Mouse (Mus musculus) limb, embryonic 12.5 days (tissue): ENCODE measurements around the gene Unc13d. TPM values are rescaled to one million over a fixed set of nuclear protein-coding genes. Genes with fewer than 3 reads are reported as not detected.

Source experiments
- ATAC-seq: fragments of 200-750 bp; cut with Nextera tagmentation; 2 replicates; pipeline ENCODE4 v1.8.0; 2017; ENCODE audit warnings: low read depth, moderate TSS enrichment; ENCODE audit not compliant: insufficient number of reproducible peaks, insufficient read depth, low FRiP score, low TSS enrichment
- H3K27ac ChIP-seq: fragments of 300-500 bp; sonication (generic); 2 replicates; pipeline ENCODE4 v1.5.1; 2016; ENCODE audit warnings: mild to moderate bottlenecking, moderate library complexity
- H3K27me3 ChIP-seq: fragments of 300-500 bp; sonication (generic); 2 replicates; pipeline ENCODE4 v1.6.1; 2016; ENCODE audit warnings: mild to moderate bottlenecking, moderate library complexity
- H3K36me3 ChIP-seq: fragments of 300-500 bp; sonication (generic); 2 replicates; pipeline ENCODE4 v1.6.1; 2016; ENCODE audit warnings: mild to moderate bottlenecking, moderate library complexity
- H3K4me1 ChIP-seq: fragments of 300-500 bp; sonication (generic); replicated peaks from 2 replicates; pipeline ENCODE4 v1.6.1; 2016
- H3K4me2 ChIP-seq: fragments of 300-500 bp; sonication (generic); 2 replicates; pipeline ENCODE4 v1.6.1; 2016; ENCODE audit warnings: mild to moderate bottlenecking, moderate library complexity
- H3K4me3 ChIP-seq: fragments of 300-500 bp; sonication (generic); replicated peaks from 2 replicates; pipeline ENCODE4 v1.5.1; 2016; ENCODE audit warnings: mild to moderate bottlenecking
- H3K9ac ChIP-seq: fragments of 300-500 bp; sonication (generic); replicated peaks from 2 replicates; pipeline ENCODE4 v1.6.1; 2016; ENCODE audit warnings: mild to moderate bottlenecking, moderate library complexity
- H3K9me3 ChIP-seq: fragments of 300-500 bp; sonication (generic); 2 replicates; pipeline ENCODE4 v1.6.1; 2016; ENCODE audit warnings: mild to moderate bottlenecking, moderate library complexity
- WGBS: fragments of 180-500 bp; shearing (Covaris S2); methylation state at CpG from one replicate; pipeline ENCODE4 v1.1.7; 2016; 5-methylcytosine and 5-hydroxymethylcytosine counted together
- polyA plus RNA-seq: library from polyadenylated mRNA; unstranded; fragments of >200 nt; fragmentation: Nextera tagmentation; extraction: Ambion mirVana; gene quantifications from 2 replicates; pipeline ENCODE4 v1.2.1, GENCODE M21; 2016

Gene Unc13d
- polyA plus RNA-seq, 1 experiment from 2014 or later: 1.4 TPM

DNA sequence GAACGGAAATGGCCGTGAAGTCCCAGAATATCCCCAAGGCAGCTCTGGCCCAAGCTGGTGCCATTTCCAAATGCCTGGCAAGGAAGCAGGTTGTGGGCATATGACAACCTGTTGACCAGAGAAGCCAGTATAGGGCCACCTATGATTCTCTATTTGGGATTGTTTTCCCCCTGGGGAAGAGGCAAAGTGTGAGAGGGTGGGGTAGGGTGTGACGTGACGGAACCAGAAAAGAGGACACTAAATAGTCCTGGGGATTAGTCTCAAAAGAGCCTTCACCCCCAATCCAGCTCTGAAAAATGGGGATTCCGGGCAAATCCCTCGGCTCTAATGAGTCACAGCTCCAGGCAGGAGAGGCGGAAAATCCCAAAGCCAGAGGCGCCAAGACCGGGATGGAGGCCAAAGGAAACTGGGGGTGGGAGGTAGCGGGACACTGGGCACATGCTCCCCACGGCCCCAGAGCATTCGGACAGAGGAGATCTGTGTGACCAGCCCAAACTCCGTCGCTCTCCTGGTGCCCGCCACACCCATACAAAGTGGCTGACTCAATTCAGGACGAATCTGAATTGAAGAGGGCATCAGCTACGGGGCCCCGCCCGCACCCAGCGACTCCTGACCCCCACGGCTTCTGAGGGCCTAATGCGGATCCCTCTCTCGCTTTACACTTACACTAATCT is 30.8 kb upstream of the Unc13d start:
- H3K4me2 ChIP-seq: peak overlapping the region; percentile 61
- H3K4me1 ChIP-seq: peaks cover 58% of the 10 kb centered on the region
- no peaks in the 10 kb centered on the region for H3K36me3 ChIP-seq
- peak overlapping the region; percentile 44 for H3K4me3 ChIP-seq
- WGBS: 6% methylated on average over 23 of the region's 23 CpGs
- no peak overlapping the region for H3K27ac ChIP-seq
- no peak for ATAC-seq
- H3K27me3 ChIP-seq: peaks cover 78% of the 10 kb centered on the region
- 0 out of 2 replicates have a peak overlapping the region, but pooled peaks have one; percentile 18 for H3K9ac ChIP-seq
- H3K9me3 ChIP-seq: no peaks in the 10 kb centered on the region

DNA sequence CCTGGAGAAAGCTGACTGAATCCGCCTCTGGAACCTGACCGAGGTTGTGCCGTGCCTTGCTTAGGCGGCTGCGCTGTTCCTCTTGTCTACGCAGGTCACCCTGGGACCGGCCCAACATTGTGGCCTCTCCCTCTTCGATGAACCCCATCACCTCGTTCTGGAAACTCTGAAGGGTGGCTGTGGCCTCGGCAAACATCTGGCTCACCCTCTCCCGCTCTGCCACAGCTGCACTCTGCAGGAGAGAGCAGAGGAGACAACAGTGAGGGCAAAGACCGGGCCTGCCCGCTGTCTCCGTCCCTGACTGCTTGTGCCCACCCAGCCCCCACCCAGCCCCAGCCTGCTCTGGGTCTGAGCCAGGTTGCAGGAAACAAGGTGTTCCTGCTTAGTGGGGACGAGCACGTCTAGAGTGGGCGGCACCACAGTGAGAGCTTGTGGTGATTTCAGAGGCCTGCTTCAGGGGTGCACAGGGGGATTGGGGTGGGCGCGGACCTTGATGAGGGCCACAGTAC is 30.1 kb upstream of the Unc13d start:
- 7% methylated on average over 19 of the region's 19 CpGs for WGBS
- no peak overlapping the region for H3K9ac ChIP-seq
- no peak for ATAC-seq
- no peaks in the 10 kb centered on the region for H3K9me3 ChIP-seq
- peaks cover 73% of the 10 kb centered on the region for H3K27me3 ChIP-seq
- peak overlapping the region; percentile 61 for H3K4me2 ChIP-seq
- no peak overlapping the region for H3K27ac ChIP-seq
- no peaks in the 10 kb centered on the region for H3K36me3 ChIP-seq
- H3K4me1 ChIP-seq: peaks cover 64% of the 10 kb centered on the region
- H3K4me3 ChIP-seq: peak overlapping the region; percentile 44; the same call in 1 of the 2 replicates

DNA sequence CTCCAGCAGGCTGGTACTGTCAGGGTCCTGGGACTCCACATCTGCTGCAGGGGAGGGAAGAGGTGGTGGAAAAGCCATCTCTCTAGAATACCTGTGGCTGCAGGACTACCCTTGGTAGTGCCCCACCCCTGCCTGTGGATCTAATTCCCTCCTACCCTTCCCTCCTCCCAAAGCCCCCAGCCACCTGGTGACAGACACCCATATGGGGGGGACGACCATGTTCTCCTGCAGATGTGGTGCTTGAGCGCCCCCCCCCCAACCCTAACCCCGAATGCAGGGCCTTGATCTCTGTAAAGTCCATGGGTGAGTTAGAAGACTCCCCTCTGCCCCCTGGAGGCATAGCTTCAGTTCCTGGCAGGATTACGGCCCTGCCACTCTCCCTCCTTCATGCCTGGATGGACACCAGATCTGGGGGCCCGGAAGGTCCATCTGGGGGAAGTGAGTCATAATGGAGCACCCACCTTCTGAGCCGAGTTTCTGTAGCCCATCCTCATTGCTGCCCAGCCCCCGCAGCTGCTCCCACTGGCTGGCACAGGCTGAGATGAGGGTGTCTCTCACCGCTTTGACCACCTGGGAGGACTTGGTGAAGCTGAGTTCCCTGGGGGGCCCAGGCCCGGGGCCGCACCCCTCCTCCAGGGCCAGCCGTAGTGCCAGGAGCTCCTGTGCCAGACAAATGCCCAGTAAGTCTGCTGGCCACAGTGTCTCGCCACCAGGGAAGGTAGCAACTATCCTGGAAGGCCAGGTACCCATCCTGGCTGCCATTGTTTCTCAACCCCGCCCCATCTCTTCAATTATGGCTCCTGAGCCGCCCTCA is 29.4 kb upstream of the Unc13d start:
- 25% methylated on average over 14 of the region's 14 CpGs for WGBS
- Histone ChIP-seq H3K4me2 (peak overlapping the region; percentile 61), H3K4me3 (peak overlapping the region; percentile 11; the same call in 1 of the 2 replicates)

DNA sequence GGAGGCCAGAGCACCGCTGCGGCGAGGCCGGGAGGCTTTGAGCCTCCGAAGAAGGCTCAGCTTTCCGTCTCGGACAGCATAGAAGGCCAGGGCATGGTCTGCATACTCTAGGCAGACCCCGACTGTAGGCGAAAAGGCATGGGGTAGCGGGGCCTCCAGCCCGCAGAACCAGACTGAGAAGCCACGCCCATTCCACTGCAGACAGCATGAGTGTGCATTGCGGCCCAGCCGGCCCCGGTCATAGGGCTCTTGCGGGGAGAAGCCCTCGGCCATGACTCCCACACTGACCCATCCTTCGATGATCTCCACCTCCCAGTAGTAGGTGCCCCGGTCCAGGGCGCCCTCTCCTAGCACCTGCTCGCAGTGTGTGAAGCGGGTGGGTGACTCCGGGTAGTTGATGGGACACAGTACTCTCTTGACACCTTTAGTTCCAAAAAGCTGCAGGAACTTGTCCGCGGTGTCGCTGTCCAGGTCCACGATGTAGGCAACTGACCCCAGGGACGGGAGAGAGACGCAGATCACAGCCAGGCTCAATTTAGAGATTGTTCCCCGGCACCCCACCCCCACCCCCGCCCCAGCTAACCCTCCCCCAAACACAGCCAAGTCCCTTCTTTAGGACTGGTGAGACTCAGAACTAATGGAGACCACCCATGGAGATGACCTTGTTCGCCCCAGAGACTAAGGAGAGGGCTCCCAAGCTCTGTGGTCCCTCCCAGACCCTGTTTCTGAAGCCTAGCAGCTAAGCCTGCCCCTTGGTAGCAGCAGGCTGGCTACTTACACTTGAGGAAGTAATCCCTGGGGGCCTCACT is 28.6 kb upstream of the Unc13d start:
- Histone ChIP-seq H3K9ac (0 out of 2 replicates have a peak overlapping the region, but pooled peaks have one; percentile 18), H3K27me3 (peaks cover 63% of the 10 kb centered on the region), H3K36me3 (no peaks in the 10 kb centered on the region), H3K4me3 (peak overlapping the region; percentile 11; the same call in 1 of the 2 replicates), H3K4me2 (peak overlapping the region; percentile 61), H3K9me3 (no peaks in the 10 kb centered on the region), H3K27ac (no peak overlapping the region), H3K4me1 (peaks cover 76% of the 10 kb centered on the region)
- WGBS: 21% methylated on average over 32 of the region's 32 CpGs
- peak; percentile 20; the same call in 1 of the 2 replicates for ATAC-seq

More for the DNA sequence above, 29.4 kb upstream of the Unc13d start:
- ATAC-seq: no peak
- peaks cover 68% of the 10 kb centered on the region for H3K4me1 ChIP-seq
- H3K27me3 ChIP-seq: peaks cover 71% of the 10 kb centered on the region
- no peaks in the 10 kb centered on the region for H3K36me3 ChIP-seq
- no peak overlapping the region for H3K9ac ChIP-seq
- H3K27ac ChIP-seq: no peak overlapping the region
- H3K9me3 ChIP-seq: no peaks in the 10 kb centered on the region

DNA sequence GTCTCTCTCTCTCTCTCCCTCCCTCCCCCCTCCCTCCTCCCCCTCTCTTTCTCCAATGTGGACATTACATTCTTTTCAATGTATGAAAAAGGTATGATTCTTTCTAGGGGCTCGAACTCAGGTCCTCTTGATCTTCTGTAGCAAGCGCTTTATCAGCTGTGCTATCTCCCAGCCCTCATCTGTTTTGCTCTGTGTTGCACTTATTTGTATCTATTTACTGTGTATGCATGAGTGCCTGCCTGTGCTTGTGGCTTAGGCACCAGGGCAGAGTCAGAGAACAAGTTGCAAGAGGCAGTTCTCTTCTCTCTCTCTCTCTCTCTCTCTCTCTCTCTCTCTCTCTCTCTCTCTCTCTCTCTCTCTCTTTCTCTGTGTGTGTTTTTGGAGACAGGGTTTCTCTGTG is 27.3 kb upstream of the Unc13d start:
- no peak overlapping the region for H3K4me3 ChIP-seq
- H3K27ac ChIP-seq: no peak overlapping the region
- no peaks in the 10 kb centered on the region for H3K36me3 ChIP-seq
- H3K4me1 ChIP-seq: peaks cover 82% of the 10 kb centered on the region
- ATAC-seq: no peak
- no peak overlapping the region for H3K9ac ChIP-seq
- peaks cover 50% of the 10 kb centered on the region for H3K27me3 ChIP-seq
- H3K4me2 ChIP-seq: no peak overlapping the region
- no peaks in the 10 kb centered on the region for H3K9me3 ChIP-seq
- WGBS: 85% methylated on average over 2 of the region's 2 CpGs

DNA sequence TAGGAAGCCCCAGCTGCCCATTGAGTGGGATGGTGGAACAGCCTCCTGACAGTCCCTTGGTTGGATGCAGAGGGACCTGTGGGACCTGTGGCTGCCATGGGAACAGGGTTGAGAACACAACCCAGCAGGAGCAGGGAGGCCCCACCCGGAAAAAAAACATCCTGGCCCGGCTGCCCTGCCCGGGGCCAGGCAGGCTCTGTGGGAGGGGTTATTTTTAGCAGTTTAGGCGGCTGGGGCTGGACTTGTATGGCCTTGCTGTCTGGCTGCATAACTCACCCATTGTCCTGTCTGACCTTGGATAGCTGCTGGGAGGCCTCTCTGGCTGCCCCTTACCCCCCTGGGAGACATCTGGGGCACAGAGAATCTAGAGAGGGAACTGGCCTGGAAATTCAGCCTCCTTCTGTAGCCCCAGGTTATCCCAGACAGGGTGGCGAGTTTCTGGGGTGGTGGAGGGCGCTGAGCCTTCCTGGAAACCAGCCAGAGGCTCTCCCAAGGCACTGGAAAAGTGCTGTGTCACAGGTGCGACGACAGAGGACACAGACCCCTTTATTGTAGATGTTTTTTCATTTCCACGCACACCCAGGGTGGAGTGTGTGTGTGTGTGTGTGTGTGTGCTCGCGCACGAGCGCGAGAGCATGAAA is 26.4 kb upstream of the Unc13d start:
- Histone ChIP-seq H3K9ac (peak overlapping the region; percentile 19; the same call in 1 of the 2 replicates), H3K4me2 (peak overlapping the region; percentile 31), H3K36me3 (no peaks in the 10 kb centered on the region), H3K4me1 (peaks cover 72% of the 10 kb centered on the region), H3K4me3 (no peak overlapping the region), H3K27me3 (peaks cover 41% of the 10 kb centered on the region), H3K9me3 (no peaks in the 10 kb centered on the region), H3K27ac (peak overlapping the region; percentile 83)
- peak; percentile 27; the same call in 1 of the 2 replicates for ATAC-seq
- 41% methylated on average over 14 of the region's 14 CpGs for WGBS

DNA sequence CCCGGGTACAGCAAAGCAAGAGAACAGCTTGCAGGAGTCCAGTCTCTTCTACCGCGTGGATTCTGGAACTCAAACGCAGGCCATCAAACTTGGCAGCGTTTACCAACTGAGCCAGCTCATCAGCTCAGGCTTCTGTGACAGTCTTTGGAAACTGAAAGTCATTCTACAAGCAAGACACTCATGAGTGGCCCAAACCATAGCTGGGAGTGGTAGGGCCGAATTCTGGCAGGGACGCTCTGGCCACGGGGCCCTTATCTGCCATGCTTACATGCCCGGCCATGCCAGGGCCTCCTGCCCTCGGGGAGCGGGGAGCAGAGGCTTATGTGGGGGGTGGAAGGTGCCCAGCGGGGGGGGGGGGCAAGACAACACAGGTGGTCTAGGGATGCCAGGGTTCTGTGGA is 25.8 kb upstream of the Unc13d start:
- H3K4me3 ChIP-seq: no peak overlapping the region

DNA sequence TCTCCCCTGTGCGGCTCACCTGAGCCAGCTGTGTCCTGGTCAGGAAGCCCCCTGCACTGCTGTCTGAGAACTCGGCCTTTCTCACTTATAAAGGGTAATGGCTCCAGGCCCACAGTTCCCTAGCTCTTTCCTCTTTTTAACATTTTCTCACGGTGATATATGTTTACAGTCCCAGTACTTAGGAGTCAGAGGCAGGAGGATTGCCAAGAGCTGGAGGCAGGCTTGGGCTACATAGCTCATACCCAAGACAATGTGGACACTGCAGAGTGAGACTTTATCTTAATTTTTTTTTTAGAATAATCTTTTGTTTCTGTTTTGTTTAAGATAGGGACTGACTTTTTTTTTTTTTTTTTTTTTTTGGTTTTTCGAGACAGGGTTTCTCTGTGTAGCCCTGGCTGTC is 24.7 kb upstream of the Unc13d start:
- WGBS: 57% methylated on average over 3 of the region's 4 CpGs
- Histone ChIP-seq H3K27me3 (peaks cover 24% of the 10 kb centered on the region), H3K36me3 (no peaks in the 10 kb centered on the region), H3K9ac (no peak overlapping the region), H3K4me3 (no peak overlapping the region), H3K9me3 (no peaks in the 10 kb centered on the region), H3K4me1 (peaks cover 57% of the 10 kb centered on the region), H3K27ac (peak overlapping the region; percentile 87), H3K4me2 (no peak overlapping the region)
- no peak for ATAC-seq

More for the DNA sequence above, 25.8 kb upstream of the Unc13d start:
- peaks cover 35% of the 10 kb centered on the region for H3K27me3 ChIP-seq
- no peak overlapping the region; the same call in 1 of the 2 replicates for H3K9ac ChIP-seq
- H3K9me3 ChIP-seq: no peaks in the 10 kb centered on the region
- 0 out of 2 replicates have a peak overlapping the region, but pooled peaks have one; percentile 31 for H3K4me2 ChIP-seq
- 79% methylated on average over 12 of the region's 12 CpGs for WGBS
- peak overlapping the region; percentile 83 for H3K27ac ChIP-seq
- H3K36me3 ChIP-seq: no peaks in the 10 kb centered on the region
- H3K4me1 ChIP-seq: peaks cover 67% of the 10 kb centered on the region
- no peak for ATAC-seq

DNA sequence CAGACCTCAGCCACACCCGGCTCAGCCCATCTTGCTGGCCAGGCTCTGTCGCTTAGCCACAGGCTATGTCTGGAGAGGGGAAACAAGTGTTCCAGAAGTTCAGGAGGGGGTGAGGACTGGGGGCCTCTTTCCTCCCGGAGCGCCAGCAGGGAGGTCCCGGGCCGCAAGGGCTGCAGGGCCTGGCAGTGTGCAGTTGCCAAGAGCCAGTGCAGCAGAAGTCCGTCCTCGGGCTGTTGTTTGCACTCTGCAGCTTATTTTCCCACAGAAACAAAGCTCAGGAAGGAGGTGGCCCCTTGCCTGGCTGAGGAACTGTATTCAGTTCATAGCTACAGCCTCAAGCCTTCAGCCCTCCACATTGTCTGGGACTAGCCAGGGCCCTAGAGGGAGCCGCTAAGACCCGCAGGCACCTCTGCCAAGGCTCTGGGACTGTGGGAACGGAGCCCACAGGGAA is 24.2 kb upstream of the Unc13d start:
- Histone ChIP-seq H3K4me2 (no peak overlapping the region), H3K4me3 (no peak overlapping the region), H3K9me3 (peaks cover 2% of the 10 kb centered on the region; the same call in 1 of the 2 replicates), H3K27ac (peak overlapping the region; percentile 87), H3K27me3 (peaks cover 19% of the 10 kb centered on the region), H3K4me1 (peaks cover 52% of the 10 kb centered on the region), H3K36me3 (no peaks in the 10 kb centered on the region), H3K9ac (peak overlapping the region; percentile 42)
- WGBS: 49% methylated on average over 11 of the region's 11 CpGs
- no peak for ATAC-seq

DNA sequence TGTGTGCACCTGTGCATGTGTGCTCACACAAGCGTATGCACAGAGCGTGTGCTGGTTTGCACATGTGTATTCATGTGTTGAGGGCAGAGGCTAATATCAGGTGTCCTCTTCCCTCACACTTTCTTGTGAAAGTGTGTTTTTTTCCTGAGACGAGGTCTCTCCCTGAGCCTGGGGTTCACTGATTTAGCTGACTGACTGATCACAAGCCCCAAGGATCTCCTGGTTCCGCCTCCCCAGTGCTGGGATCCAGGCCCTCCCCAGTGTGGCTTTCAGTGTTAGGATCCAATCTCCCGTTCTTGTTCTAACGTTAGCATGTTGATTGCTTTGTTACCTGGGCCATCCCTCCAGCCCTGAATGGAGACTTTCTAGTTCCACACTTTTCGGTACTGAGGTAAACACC is 23.1 kb upstream of the Unc13d start:
- no peak overlapping the region for H3K9ac ChIP-seq
- ATAC-seq: no peak
- 81% methylated on average over 7 of the region's 7 CpGs for WGBS

More for the DNA sequence above, 23.1 kb upstream of the Unc13d start:
- Histone ChIP-seq H3K27me3 (peaks cover 8% of the 10 kb centered on the region), H3K36me3 (no peaks in the 10 kb centered on the region), H3K4me2 (no peak overlapping the region), H3K4me1 (peaks cover 41% of the 10 kb centered on the region), H3K9me3 (peaks cover 7% of the 10 kb centered on the region; the same call in 1 of the 2 replicates), H3K4me3 (no peak overlapping the region), H3K27ac (peak overlapping the region; percentile 87; the same call in 1 of the 2 replicates)
